Mouse (Mus musculus): ENCODE results near the gene Wars2. TPM values are rescaled to one million over a fixed set of nuclear protein-coding genes. Genes with fewer than 3 reads are reported as not detected.

Wars2 gene
- polyA plus RNA-seq, 1 experiment from 2014 or later = 5.2 TPM

DNA sequence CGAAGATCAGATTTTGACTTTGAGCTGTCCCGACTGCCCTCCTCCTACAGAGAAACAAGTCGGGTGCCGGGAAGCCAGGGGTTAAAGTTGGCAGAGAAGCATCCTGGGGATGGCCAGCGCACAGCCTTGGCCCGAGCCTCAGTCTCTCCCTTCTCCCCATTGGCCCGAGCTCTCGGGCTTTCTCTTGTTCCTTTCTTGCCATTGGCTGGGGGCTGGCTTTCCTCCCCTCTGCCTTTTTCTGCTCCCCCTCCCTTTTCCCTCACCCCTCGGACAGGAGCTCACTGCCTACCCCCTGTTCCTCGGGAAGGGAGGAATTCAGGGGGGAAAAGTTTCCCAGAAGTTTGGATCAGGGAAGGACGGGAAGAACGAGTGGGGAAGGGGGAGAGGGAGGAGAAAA, 112.2 kb downstream of the Wars2 start:
- Histone ChIP-seq H3K4me3 (peak overlapping the region; percentile 26; the same call in 1 of the 2 replicates), H3K36me3 (no peaks in the 10 kb centered on the region), H3K4me1 (replicated peaks) (peaks cover 8% of the 10 kb centered on the region), H3K27me3 (peaks cover 82% of the 10 kb centered on the region), H3K9me3 (no peaks in the 10 kb centered on the region), H3K27ac (replicated peaks) (no peak overlapping the region), H3K9ac (no peak overlapping the region), H3K4me2 (peak overlapping the region; percentile 54)
- under 1% methylated on average over 12 of the region's 12 CpGs for WGBS
- 0 out of 2 replicates have a peak, but pooled peaks have one; percentile 27 for ATAC-seq (ENCODE audit: low FRiP score, low read depth)

DNA sequence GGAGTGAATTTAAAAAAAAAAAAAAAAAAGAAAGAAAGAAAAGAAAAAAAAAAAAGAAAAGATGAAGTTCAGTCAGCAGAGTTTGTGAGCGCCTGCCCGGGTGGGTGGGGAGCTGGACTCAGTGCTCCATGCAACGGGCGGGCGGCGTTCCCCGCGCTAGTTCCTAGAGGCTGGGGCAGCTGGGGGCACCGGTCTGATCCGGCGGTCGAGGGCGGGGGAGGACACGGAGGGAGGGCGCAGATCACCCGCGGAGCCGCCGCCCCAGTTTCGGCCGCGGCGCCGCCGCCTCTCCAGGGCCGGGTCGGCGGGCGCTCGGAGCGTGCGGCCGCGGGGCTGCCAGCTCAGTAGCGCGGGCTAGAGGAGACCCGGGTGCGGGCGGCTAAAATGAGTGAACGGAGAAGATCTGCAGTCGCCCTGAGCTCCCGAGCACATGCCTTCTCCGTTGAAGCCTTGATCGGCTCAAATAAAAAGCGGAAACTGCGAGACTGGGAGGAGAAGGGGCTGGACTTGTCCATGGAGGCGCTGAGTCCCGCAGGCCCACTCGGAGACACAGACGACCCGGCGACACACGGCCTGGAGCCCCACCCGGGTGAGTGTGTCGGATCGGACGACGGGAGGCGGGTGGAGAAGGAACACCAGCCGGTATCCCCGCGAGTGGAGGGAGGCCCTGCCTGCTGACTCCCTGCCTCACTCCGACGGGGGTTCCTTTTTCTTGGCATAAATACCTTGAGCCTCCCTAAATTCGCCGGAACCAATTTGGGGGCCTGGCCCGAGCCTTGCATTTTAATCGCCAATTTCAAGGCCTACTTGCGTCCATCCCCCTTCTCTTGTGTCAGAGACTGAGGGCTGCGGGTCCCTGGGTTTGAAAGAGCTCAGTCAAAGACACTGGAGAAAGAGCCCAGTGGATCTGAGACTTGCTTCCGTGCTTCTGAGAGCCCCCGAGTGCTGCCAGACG, 112.9 kb downstream of the Wars2 start:
- Histone ChIP-seq H3K27me3 (peaks cover 83% of the 10 kb centered on the region), H3K9ac (no peak overlapping the region), H3K4me3 (peak overlapping the region; percentile 26), H3K4me2 (peak overlapping the region; percentile 54), H3K9me3 (no peaks in the 10 kb centered on the region), H3K36me3 (no peaks in the 10 kb centered on the region), H3K27ac (replicated peaks) (no peak overlapping the region), H3K4me1 (replicated peaks) (peaks cover 8% of the 10 kb centered on the region)
- peak; percentile 65 for ATAC-seq (ENCODE audit: low FRiP score, low read depth)
- under 1% methylated on average over 72 of the region's 73 CpGs for WGBS

DNA sequence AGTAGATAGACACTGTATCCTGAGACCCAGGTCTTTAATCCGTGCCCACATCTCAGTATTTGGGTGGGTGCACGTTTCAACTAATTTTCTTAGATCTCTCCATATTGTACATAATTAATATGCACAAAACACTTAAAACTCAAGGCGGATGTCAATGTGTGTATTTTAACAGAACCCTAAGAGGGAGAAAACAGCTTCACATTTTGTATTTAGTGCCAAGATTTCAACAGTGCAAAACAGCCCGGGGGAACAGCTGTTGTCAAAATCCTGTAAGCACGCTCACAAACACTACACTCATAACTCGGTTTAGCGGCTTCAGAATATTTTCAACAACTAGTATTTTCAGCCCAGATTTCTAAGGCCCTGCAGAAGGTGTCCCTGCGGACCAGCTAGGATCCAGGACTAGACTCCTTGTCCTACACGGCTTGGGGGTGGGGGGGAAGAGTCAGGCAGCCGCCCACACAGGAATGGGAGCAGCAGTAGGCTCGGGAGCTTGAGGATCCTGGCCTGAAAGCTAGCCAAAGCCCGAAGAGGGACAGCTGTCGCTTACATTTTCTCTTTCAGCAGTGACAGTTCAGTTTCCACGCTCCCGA, 113.8 kb downstream of the Wars2 start:
- no peak for ATAC-seq (ENCODE audit: low FRiP score, low read depth)
- under 1% methylated on average over 15 of the region's 15 CpGs for WGBS
- H3K4me3 ChIP-seq = no peak overlapping the region

DNA sequence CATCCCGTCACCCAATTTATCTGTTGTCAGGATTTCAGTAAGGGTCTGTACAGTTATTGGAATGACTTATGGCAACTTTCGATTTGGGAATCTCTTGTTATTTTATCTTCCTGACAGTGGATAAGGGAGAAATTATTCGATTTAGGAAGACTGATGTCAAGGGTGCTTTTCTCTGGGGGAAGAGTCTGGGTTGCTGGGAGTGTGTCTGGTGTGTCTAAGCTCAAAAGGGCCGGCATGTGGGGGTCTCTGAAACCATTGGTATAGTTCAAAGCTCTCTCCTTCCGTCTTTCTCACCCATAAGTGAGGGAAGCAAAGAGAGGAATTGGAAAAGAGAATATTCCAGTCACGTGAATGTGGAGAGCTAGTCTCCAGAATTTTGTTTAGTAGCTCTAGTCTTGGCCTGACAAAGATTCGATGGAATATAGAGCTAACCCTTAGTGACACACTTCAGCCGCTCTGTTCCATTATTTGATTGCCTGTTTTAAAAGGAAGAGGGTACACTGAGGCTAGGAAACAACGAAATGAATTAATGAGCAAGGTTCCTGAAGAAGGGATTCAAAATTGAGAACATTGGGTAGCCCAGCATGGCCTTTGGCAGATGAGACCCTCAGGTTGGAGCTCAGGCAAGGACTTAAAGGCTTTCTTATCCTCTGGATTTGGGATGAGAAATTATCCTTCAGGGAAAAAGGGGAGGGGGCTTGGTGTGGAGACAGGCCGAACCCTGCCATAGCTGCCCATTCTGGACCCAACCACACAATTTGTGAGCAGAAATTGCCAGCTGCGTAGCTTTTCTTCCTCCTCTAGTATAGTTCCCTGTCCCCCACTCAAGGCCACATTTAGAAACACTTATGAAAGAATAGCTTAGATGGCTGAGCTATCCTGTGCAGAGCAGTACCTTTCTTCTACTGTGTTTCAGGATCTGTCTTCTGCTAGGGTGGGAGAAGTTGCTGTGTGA, 114.8 kb downstream of the Wars2 start:
- Histone ChIP-seq H3K27ac (replicated peaks) (no peak overlapping the region), H3K4me1 (replicated peaks) (peaks cover 8% of the 10 kb centered on the region), H3K9me3 (no peaks in the 10 kb centered on the region), H3K27me3 (peaks cover 80% of the 10 kb centered on the region), H3K9ac (no peak overlapping the region), H3K4me3 (no peak overlapping the region), H3K36me3 (no peaks in the 10 kb centered on the region), H3K4me2 (no peak overlapping the region)
- 5% methylated on average over 11 of the region's 11 CpGs for WGBS
- no peak for ATAC-seq (ENCODE audit: low FRiP score, low read depth)

More for the DNA sequence above, 113.8 kb downstream of the Wars2 start:
- Histone ChIP-seq H3K4me2 (no peak overlapping the region), H3K4me1 (replicated peaks) (peaks cover 8% of the 10 kb centered on the region), H3K27ac (replicated peaks) (no peak overlapping the region), H3K36me3 (no peaks in the 10 kb centered on the region), H3K9ac (no peak overlapping the region), H3K27me3 (peaks cover 84% of the 10 kb centered on the region), H3K9me3 (no peaks in the 10 kb centered on the region)

DNA sequence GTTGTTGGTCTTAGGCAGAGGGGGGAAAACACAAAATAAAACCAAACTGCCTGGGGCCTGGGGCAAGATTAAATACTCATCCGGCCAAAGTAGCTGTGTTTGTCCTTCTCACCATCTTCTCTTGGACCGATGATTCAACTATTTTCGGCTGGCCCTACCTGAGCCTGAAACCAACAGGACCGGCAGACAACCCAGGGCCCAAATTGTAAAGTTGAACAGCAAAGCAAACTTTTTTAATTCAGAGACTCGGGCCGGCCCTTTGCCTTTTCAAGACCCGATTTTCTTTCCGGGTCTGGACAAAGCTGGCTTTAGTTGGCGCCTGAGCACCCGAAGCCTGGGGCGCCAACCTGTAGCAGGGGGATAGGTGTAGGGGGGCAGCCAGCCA, 115.5 kb downstream of the Wars2 start:
- Histone ChIP-seq H3K4me2 (no peak overlapping the region), H3K27me3 (peaks cover 79% of the 10 kb centered on the region), H3K36me3 (no peaks in the 10 kb centered on the region), H3K9ac (no peak overlapping the region), H3K27ac (replicated peaks) (no peak overlapping the region), H3K4me1 (replicated peaks) (peaks cover 8% of the 10 kb centered on the region), H3K9me3 (no peaks in the 10 kb centered on the region), H3K4me3 (no peak overlapping the region)
- ATAC-seq (ENCODE audit: low FRiP score, low read depth) = no peak
- WGBS = 5% methylated on average over 11 of the region's 11 CpGs

DNA sequence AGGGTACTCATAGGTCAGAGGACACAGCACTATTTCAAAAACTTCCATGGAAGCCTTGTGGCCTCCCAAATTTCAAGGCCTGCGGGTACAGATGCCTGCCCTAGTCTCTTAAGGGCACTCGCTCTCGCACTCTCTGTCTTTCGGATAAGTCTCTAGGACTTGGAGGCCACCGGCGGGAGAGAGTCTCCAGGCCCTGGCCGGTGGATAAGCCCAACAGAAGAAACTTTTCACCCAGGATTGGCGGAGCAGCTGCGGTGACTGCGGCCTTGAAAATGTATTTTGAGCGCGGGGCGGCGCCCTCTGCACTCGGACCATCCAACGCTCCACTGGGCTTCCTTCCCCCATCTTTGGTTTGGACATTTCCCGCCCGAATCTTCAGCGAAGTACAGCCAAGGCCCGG, 115.9 kb downstream of the Wars2 start:
- Histone ChIP-seq H3K9me3 (no peaks in the 10 kb centered on the region), H3K4me1 (replicated peaks) (peaks cover 8% of the 10 kb centered on the region), H3K27ac (replicated peaks) (no peak overlapping the region), H3K27me3 (peaks cover 79% of the 10 kb centered on the region), H3K4me3 (no peak overlapping the region), H3K9ac (no peak overlapping the region), H3K36me3 (no peaks in the 10 kb centered on the region), H3K4me2 (no peak overlapping the region)
- WGBS = 1% methylated on average over 20 of the region's 20 CpGs
- ATAC-seq (ENCODE audit: low FRiP score, low read depth) = no peak

DNA sequence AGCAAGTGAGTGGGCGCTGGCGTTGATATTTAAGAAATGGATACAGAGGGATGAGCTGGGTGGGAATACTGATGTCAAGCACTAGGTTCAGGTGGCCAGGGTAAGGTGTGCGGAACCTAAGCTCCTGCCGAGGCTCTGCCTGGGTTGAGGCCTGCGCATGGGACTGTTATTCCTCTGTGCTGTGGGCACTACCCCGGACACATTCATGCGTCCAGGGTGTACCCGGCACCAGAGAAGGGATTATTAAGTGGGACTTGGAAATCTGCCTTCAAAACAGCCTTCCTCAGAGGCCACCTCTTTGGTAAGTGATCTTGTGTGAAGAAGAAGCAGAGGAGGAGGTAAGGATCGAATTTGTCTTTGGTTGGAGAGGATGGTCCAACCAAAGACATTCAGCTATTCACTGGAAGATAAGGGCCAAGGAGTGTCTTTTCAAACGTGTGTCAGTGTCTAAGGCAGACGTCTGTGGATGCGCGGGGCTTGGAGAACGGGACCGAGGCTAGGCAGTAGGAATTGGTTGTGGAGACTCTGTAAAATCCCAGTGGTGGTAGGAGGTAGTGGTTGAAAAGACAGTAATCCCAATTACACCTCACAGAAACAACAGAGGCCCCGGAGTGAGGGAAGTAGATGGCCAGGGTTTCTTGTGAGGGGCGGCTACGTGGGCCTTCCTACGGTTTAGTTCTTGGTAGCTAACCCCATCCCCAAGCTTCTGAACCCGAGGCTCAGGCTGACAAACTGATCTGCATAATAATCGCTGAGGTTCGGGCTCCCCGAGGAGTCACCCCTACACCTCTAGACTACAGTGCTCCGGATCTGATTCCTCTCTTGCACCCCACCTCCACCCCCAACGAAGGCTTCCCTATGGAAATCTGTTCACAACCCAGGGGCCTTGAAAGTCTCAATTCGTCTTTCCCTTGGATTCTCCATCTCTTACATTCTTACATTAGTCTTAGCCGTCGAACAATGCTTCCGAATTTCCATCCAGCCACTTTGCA, 117.0 kb downstream of the Wars2 start:
- H3K9me3 ChIP-seq = no peaks in the 10 kb centered on the region
- ATAC-seq (ENCODE audit: low FRiP score, low read depth) = no peak
- 4% methylated on average over 29 of the region's 29 CpGs for WGBS
- no peak overlapping the region for H3K9ac ChIP-seq
- H3K4me2 ChIP-seq = no peak overlapping the region
- peaks cover 82% of the 10 kb centered on the region for H3K27me3 ChIP-seq
- peaks cover 8% of the 10 kb centered on the region for H3K4me1 ChIP-seq (replicated peaks)
- H3K4me3 ChIP-seq = no peak overlapping the region
- no peak overlapping the region for H3K27ac ChIP-seq (replicated peaks)
- H3K36me3 ChIP-seq = no peaks in the 10 kb centered on the region

DNA sequence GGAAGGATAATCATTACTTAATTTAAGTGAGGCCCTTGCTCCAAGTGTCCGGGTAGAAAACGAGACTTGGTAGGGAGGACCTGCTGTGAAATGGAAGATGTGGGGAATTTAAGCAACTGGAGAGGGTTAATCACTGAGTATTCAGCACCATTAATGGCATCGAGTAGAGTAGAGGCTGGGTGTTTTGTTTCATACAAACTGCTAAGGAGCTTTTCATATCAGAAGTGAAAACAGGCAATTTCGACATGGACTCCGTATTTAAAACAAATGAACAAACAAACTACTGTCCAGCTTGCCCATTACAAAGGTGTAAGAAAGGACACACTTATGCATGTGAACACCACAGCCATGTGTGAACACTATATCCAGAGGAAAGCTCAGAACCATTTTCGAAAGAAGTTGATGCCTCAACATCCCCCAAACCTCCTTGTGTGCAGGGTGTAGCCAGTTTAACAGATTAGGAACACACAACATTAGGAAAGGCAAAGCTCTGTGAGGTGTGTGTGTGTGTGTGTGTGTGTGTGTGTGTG, 118.9 kb downstream of the Wars2 start:
- Histone ChIP-seq H3K4me1 (replicated peaks) (no peaks in the 10 kb centered on the region), H3K27ac (replicated peaks) (no peak overlapping the region), H3K36me3 (no peaks in the 10 kb centered on the region), H3K9ac (no peak overlapping the region), H3K27me3 (peaks cover 94% of the 10 kb centered on the region), H3K9me3 (no peaks in the 10 kb centered on the region), H3K4me2 (no peak overlapping the region), H3K4me3 (no peak overlapping the region)
- no peak for ATAC-seq (ENCODE audit: low FRiP score, low read depth)
- WGBS = 7% methylated on average over 6 of the region's 6 CpGs

DNA sequence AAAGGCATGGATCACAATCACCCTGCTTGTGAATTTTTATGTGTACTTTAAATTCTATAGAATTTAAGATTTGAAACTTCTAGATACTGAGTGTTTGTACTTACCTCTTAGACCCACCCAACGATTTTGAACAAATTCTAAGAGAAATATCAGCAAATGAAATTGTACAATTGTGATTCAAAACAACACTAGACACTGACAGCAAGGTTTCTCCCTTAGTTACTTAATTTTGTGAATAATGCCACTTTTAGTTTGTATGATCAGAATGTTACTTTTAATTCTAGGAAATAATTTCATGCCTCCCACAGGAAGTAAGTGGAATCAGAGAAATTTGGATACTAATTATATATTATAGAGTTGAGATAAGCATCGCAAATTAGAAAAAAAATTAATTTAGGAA, 119.5 kb downstream of the Wars2 start:
- H3K27ac ChIP-seq (replicated peaks) = no peak overlapping the region
- 42% methylated on average over 2 of the region's 2 CpGs for WGBS
- no peaks in the 10 kb centered on the region for H3K9me3 ChIP-seq
- no peak for ATAC-seq (ENCODE audit: low FRiP score, low read depth)
- no peak overlapping the region for H3K9ac ChIP-seq
- no peaks in the 10 kb centered on the region for H3K36me3 ChIP-seq
- peaks cover 94% of the 10 kb centered on the region for H3K27me3 ChIP-seq
- H3K4me2 ChIP-seq = no peak overlapping the region
- H3K4me3 ChIP-seq = no peak overlapping the region
- H3K4me1 ChIP-seq (replicated peaks) = no peaks in the 10 kb centered on the region

DNA sequence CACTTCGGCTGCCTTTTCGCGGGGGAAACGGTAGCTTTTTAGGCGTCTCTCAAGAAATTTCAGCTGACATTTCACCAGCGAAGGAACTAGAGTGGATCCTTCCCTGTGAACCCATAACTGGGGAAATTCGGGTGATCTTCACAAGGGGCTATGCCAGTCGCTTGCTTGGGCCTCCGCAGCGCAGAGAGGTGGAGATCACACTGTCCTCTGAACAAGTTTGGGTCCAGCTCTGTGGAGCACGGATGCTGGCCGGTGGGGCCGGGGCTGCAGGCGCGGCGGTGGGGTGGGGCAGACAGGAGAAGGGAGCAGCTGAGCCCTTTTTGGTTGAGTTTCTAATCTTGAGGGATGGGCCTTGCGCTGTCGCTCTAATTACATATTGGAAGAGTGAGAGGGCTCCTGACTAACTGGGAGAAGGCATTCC, 120.5 kb downstream of the Wars2 start:
- no peaks in the 10 kb centered on the region for H3K9me3 ChIP-seq
- no peaks in the 10 kb centered on the region for H3K36me3 ChIP-seq
- peaks cover 94% of the 10 kb centered on the region for H3K27me3 ChIP-seq
- ATAC-seq (ENCODE audit: low FRiP score, low read depth) = no peak
- H3K4me3 ChIP-seq = no peak overlapping the region
- H3K27ac ChIP-seq (replicated peaks) = no peak overlapping the region
- H3K9ac ChIP-seq = no peak overlapping the region
- whole genome bisulfite sequencing = 1% methylated on average over 18 of the region's 18 CpGs
- no peaks in the 10 kb centered on the region for H3K4me1 ChIP-seq (replicated peaks)
- no peak overlapping the region for H3K4me2 ChIP-seq

DNA sequence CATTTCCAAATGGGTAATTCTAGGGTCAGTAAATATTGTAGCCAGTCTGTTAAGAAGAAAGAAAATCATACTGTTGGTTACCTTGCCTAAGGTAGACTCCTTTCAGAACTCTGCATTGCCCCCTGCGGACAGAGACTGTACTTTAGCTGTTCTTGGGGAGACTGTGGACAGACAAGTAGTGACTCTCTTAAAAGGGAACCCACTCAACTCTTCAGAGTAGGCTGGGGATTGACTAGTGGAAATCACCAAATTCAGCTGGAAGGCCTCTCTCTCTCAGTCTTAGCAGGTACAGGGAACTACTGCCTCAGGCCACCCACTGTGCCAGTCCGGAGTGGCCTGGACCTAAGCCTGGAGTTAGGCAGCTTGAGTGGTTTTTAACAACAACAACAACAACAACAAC, 121.1 kb downstream of the Wars2 start:
- H3K27me3 ChIP-seq = peaks cover 94% of the 10 kb centered on the region
- no peaks in the 10 kb centered on the region for H3K9me3 ChIP-seq
- no peak overlapping the region for H3K4me2 ChIP-seq
- 5% methylated on average over 2 of the region's 2 CpGs for WGBS
- no peak for ATAC-seq (ENCODE audit: low FRiP score, low read depth)
- no peak overlapping the region for H3K9ac ChIP-seq
- no peak overlapping the region for H3K27ac ChIP-seq (replicated peaks)
- no peak overlapping the region for H3K4me3 ChIP-seq
- no peaks in the 10 kb centered on the region for H3K36me3 ChIP-seq
- H3K4me1 ChIP-seq (replicated peaks) = no peaks in the 10 kb centered on the region

Measured in hindbrain, embryonic 15.5 days (tissue).